Mouse (Mus musculus) MEL (cell line): ENCODE data around the gene Pacsin2.
A peak's percentile ranks its signal among the peaks of the same experiment; 100 is the strongest.

Experiments used
- CHD2 ChIP-seq: IDR thresholded peaks from 2 replicates; pipeline ENCODE4 v1.6.1; 2011; ENCODE audit warnings: low read length, improper control_type of control experiment
- CTCF ChIP-seq, 3 experiments: IDR thresholded peaks in 2 of 3; conservative IDR thresholded peaks in 1 of 3; 2 replicates each; pipeline ENCODE4 v1.5.1; 2011 to 2012; ENCODE audit warnings: low read length in 3 of 3, low read depth in 2 of 3, mild to moderate bottlenecking in 2 of 3, improper control_type of control experiment in 1 of 3, inconsistent platforms in 1 of 3, mixed read lengths in 1 of 3, moderate library complexity in 1 of 3; ENCODE audit not compliant: control insufficient read depth in 1 of 3, insufficient read depth in 1 of 3, poor library complexity in 1 of 3, severe bottlenecking in 1 of 3
- EP300 ChIP-seq, 2 experiments: IDR thresholded peaks; 2 replicates each; pipeline ENCODE4 v1.6.1; 2011; ENCODE audit warnings: improper control_type of control experiment in 2 of 2, low read length in 2 of 2, low read depth in 1 of 2, mild to moderate bottlenecking in 1 of 2
- MAFK ChIP-seq: IDR thresholded peaks from 2 replicates; pipeline ENCODE4 v1.6.1; 2011; ENCODE audit warnings: low read depth, mild to moderate bottlenecking, low read length, improper control_type of control experiment, borderline replicate concordance
- MEF2A ChIP-seq: IDR thresholded peaks from 2 replicates; pipeline ENCODE4 v1.6.1; 2014; ENCODE audit warnings: low read depth, mild to moderate bottlenecking, inconsistent platforms, low read length, improper control_type of control experiment; ENCODE audit not compliant: poor library complexity, insufficient replicate concordance, severe bottlenecking; ENCODE audit errors: extremely low read depth
- NRF1 ChIP-seq: IDR thresholded peaks from 2 replicates; pipeline ENCODE4 v1.6.1; 2014; ENCODE audit warnings: low read depth, mild to moderate bottlenecking, inconsistent platforms, low read length, improper control_type of control experiment, moderate library complexity; ENCODE audit not compliant: poor library complexity, insufficient read depth, severe bottlenecking
- POLR2A ChIP-seq, 2 experiments: IDR thresholded peaks; 2 replicates each; pipeline ENCODE4 v1.6.1; 2011 to 2012; ENCODE audit warnings: low read length in 2 of 2, mild to moderate bottlenecking in 2 of 2, control low read depth in 1 of 2, improper control_type of control experiment in 1 of 2, low read depth in 1 of 2, moderate library complexity in 1 of 2; ENCODE audit not compliant: control insufficient read depth in 1 of 2, insufficient read depth in 1 of 2, poor library complexity in 1 of 2
- POLR2AphosphoS2 ChIP-seq: IDR thresholded peaks from 2 replicates; pipeline ENCODE4 v1.6.1; 2011; ENCODE audit warnings: low read length, improper control_type of control experiment
- TCF12 ChIP-seq: IDR thresholded peaks from 2 replicates; pipeline ENCODE4 v1.6.1; 2014; ENCODE audit warnings: low read depth, mild to moderate bottlenecking, inconsistent platforms, low read length, improper control_type of control experiment, moderate library complexity
- USF1 ChIP-seq: IDR thresholded peaks from 2 replicates; pipeline ENCODE4 v1.6.1; 2014; ENCODE audit warnings: low read depth, mild to moderate bottlenecking, inconsistent platforms, low read length, improper control_type of control experiment, moderate library complexity
- ZC3H11A ChIP-seq: IDR thresholded peaks from 2 replicates; pipeline ENCODE4 v1.6.1; 2012; ENCODE audit warnings: low read depth, mild to moderate bottlenecking, inconsistent platforms, low read length, improper control_type of control experiment
- ZKSCAN1 ChIP-seq: IDR thresholded peaks from 2 replicates; pipeline ENCODE4 v1.6.1; 2012; ENCODE audit warnings: low read depth, mild to moderate bottlenecking, inconsistent platforms, low read length, improper control_type of control experiment, moderate library complexity

DNA sequence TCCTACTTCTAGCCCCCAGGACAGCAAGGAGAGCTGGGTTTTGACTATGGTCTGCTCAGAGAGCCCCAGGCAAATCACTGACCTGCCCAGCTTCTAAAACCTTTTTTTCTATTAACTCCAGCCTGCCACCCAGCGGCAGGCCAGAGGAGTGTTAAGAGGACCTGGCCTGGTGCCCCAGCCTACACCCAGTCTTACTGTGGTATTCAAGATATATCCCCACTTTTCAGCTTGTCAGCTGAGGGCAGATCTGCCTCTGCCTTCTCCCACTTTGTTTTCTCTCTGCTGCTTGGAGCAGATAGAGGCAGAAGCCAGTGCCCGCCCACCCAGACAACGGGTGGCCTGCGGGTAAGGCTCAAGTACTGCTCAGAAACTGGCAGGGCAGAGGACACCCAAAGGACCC is 89.3 kb downstream of the Pacsin2 start:
- TF ChIP-seq POLR2A (IDR thresholded peaks at IDR 0.05; ENCODE audit: control insufficient read depth in 1 of 2, insufficient read depth in 1 of 2, low read depth in 1 of 2, low read length in 2 of 2, poor library complexity in 1 of 2), result 0 out of 4 replicates have a peak, but pooled peaks of 1 of the 2 experiments have one; percentile 24
- peak; percentile 69 for TF ChIP-seq CTCF (IDR thresholded peaks at IDR 0.05 in 2 of 3, conservative IDR thresholded peaks at IDR 0.05 in 1 of 3; ENCODE audit: control insufficient read depth in 1 of 3, insufficient read depth in 1 of 3, low read depth in 2 of 3, low read length in 3 of 3, poor library complexity in 1 of 3, severe bottlenecking in 1 of 3)
- no peak for TF ChIP-seq MEF2A
- no peak for TF ChIP-seq MAFK
- TF ChIP-seq USF1, result no peak
- TF ChIP-seq EP300 (IDR thresholded peaks at IDR 0.05; ENCODE audit: low read depth in 1 of 2, low read length in 2 of 2), result peak; percentile 86 to 95
- no peak for TF ChIP-seq NRF1
- peak; percentile 95 for TF ChIP-seq TCF12
- TF ChIP-seq CHD2, result no peak
- TF ChIP-seq ZC3H11A, result no peak
- 0 out of 2 replicates have a peak, but pooled peaks have one; percentile 35 for TF ChIP-seq POLR2AphosphoS2
- no peak for TF ChIP-seq ZKSCAN1
